Mouse (Mus musculus) MEL (cell line): Measurements from ENCODE around the gene Maff.

ENCODE experiments used
- CTCF ChIP-seq, 3 experiments: IDR thresholded peaks in 2 of 3; conservative IDR thresholded peaks in 1 of 3; 2 replicates each; pipeline ENCODE4 v1.5.1; 2011 to 2012; ENCODE audit warnings: low read length in 3 of 3, low read depth in 2 of 3, mild to moderate bottlenecking in 2 of 3, improper control_type of control experiment in 1 of 3, inconsistent platforms in 1 of 3, mixed read lengths in 1 of 3, moderate library complexity in 1 of 3; ENCODE audit not compliant: control insufficient read depth in 1 of 3, insufficient read depth in 1 of 3, poor library complexity in 1 of 3, severe bottlenecking in 1 of 3
- EP300 ChIP-seq, 2 experiments: IDR thresholded peaks; 2 replicates each; pipeline ENCODE4 v1.6.1; 2011; ENCODE audit warnings: improper control_type of control experiment in 2 of 2, low read length in 2 of 2, low read depth in 1 of 2, mild to moderate bottlenecking in 1 of 2
- MXI1 ChIP-seq: IDR thresholded peaks from 2 replicates; pipeline ENCODE4 v1.6.1; 2011; ENCODE audit warnings: mild to moderate bottlenecking, low read depth, low read length, improper control_type of control experiment
- NRF1 ChIP-seq: IDR thresholded peaks from 2 replicates; pipeline ENCODE4 v1.6.1; 2014; ENCODE audit warnings: low read depth, mild to moderate bottlenecking, inconsistent platforms, low read length, improper control_type of control experiment, moderate library complexity; ENCODE audit not compliant: poor library complexity, insufficient read depth, severe bottlenecking
- POLR2A ChIP-seq, 2 experiments: IDR thresholded peaks; 2 replicates each; pipeline ENCODE4 v1.6.1; 2011 to 2012; ENCODE audit warnings: low read length in 2 of 2, mild to moderate bottlenecking in 2 of 2, control low read depth in 1 of 2, improper control_type of control experiment in 1 of 2, low read depth in 1 of 2, moderate library complexity in 1 of 2; ENCODE audit not compliant: control insufficient read depth in 1 of 2, insufficient read depth in 1 of 2, poor library complexity in 1 of 2
- UBTF ChIP-seq: IDR thresholded peaks from 2 replicates; pipeline ENCODE4 v1.6.1; 2012; ENCODE audit warnings: low read depth, mild to moderate bottlenecking, inconsistent platforms, low read length, improper control_type of control experiment, moderate library complexity, borderline replicate concordance; ENCODE audit not compliant: insufficient read depth
- ZMIZ1 ChIP-seq: IDR thresholded peaks from 2 replicates; pipeline ENCODE4 v1.6.1; 2012; ENCODE audit warnings: low read depth, mild to moderate bottlenecking, inconsistent platforms, low read length, improper control_type of control experiment, moderate library complexity

DNA sequence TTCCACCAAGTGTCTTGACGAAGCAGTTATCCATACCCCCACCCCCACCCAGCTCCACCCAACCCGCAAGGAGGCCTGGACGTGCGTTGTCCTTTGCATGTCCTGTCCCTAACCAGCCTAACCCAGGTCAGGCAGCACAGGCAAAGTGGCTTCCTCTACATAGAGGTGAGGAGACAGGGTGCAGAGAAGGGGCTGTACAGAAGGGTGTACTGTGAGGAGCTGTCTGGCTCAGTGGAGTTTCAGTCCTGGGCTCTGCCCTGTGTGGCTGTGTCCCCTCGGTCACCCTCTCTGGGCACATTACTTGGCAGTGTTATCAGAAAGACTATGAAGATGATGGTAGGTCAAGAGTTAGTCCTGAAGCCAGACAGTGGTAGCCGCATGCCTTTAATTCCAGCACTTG lies 6.1 kb downstream of the Maff start:
- no peak for TF ChIP-seq CTCF (IDR thresholded peaks at IDR 0.05 in 2 of 3, conservative IDR thresholded peaks at IDR 0.05 in 1 of 3; ENCODE audit: control insufficient read depth in 1 of 3, insufficient read depth in 1 of 3, low read depth in 2 of 3, low read length in 3 of 3, poor library complexity in 1 of 3, severe bottlenecking in 1 of 3)
- TF ChIP-seq POLR2A (IDR thresholded peaks at IDR 0.05; ENCODE audit: control insufficient read depth in 1 of 2, insufficient read depth in 1 of 2, low read depth in 1 of 2, low read length in 2 of 2, poor library complexity in 1 of 2): no peak
- no peak for TF ChIP-seq EP300 (IDR thresholded peaks at IDR 0.05; ENCODE audit: low read depth in 1 of 2, low read length in 2 of 2)
- TF ChIP-seq MXI1: no peak
- TF ChIP-seq ZMIZ1: no peak
- no peak for TF ChIP-seq UBTF
- no peak for TF ChIP-seq NRF1
